Mouse (Mus musculus) cerebellum, adult 2 months (tissue): ENCODE data around the gene Fmnl2. TPM values are rescaled to one million over a fixed set of nuclear protein-coding genes. Genes with fewer than 3 reads are reported as not detected.

Experiments used
- DNase-seq, 2 experiments: peaks; one replicate each; pipeline ENCODE4 v3.0.0; 2021
- H3K27ac ChIP-seq: fragments of 200-500 bp; 2 replicates; pipeline ENCODE4 v1.5.1; 2012; ENCODE audit warnings: low read length, control low read depth, inconsistent platforms; ENCODE audit not compliant: insufficient read depth
- H3K27me3 ChIP-seq: fragments of 200-500 bp; 2 replicates; pipeline ENCODE4 v1.6.1; 2012; ENCODE audit warnings: inconsistent platforms, mild to moderate bottlenecking, low read length, moderate library complexity; ENCODE audit not compliant: control insufficient read depth, insufficient read depth
- H3K4me1 ChIP-seq: fragments of 200-500 bp; 2 replicates; pipeline ENCODE4 v1.6.1; 2011; ENCODE audit warnings: low read length; ENCODE audit not compliant: control insufficient read depth, insufficient read depth
- H3K4me3 ChIP-seq: fragments of 200-500 bp; replicated peaks from 2 replicates; pipeline ENCODE3; 2011; ENCODE audit warnings: mild to moderate bottlenecking, low read depth, low read length, control low read depth; ENCODE audit not compliant: insufficient read depth
- CTCF ChIP-seq: fragments of 200-500 bp; IDR thresholded peaks from 2 replicates; pipeline ENCODE4 v1.5.1; 2011; ENCODE audit warnings: low read depth, mild to moderate bottlenecking, control low read depth, low read length, moderate library complexity, borderline replicate concordance; ENCODE audit not compliant: insufficient read depth
- POLR2A ChIP-seq: fragments of 200-500 bp; IDR thresholded peaks from 2 replicates; pipeline ENCODE4 v1.6.1; 2011; ENCODE audit warnings: low read length, control low read depth, borderline replicate concordance; ENCODE audit not compliant: insufficient read depth
- WGBS: fragments of 180-500 bp; shearing (Covaris S2); methylation state at CpG from one replicate; pipeline ENCODE4 v1.1.7; 2018; 5-methylcytosine and 5-hydroxymethylcytosine counted together
- polyA plus RNA-seq: library from polyadenylated mRNA; depleted of rRNA; stranded (reverse); fragments of >200 nt; gene quantifications from 2 replicates; pipeline ENCODE4 v1.2.3, GENCODE M21; 2012

The Fmnl2 gene
- polyA plus RNA-seq, 1 experiment: 25.3 TPM

GRCm38 (mm10) chr2:52974776-52975175 is 117.1 kb downstream of the Fmnl2 start:
- no peak for DNase-seq
- no peaks in the 10 kb centered on the region for H3K27me3 ChIP-seq
- H3K4me1 ChIP-seq: peaks cover 5% of the 10 kb centered on the region; the same call in 1 of the 2 replicates
- no peak overlapping the region for H3K4me3 ChIP-seq
- 64% methylated on average over 1 of the region's 1 CpGs for WGBS
- no peak overlapping the region for H3K27ac ChIP-seq
- TF ChIP-seq CTCF: no peak
- TF ChIP-seq POLR2A: no peak

GRCm38 (mm10) chr2:52977921-52978675 is 120.4 kb downstream of the Fmnl2 start:
- no peak overlapping the region for H3K27ac ChIP-seq
- no peak for TF ChIP-seq POLR2A
- TF ChIP-seq CTCF: no peak
- no peaks in the 10 kb centered on the region for H3K27me3 ChIP-seq
- H3K4me3 ChIP-seq: no peak overlapping the region
- 91% methylated on average over 6 of the region's 6 CpGs for WGBS
- DNase-seq: no peak
- no peaks in the 10 kb centered on the region for H3K4me1 ChIP-seq

GRCm38 (mm10) chr2:52978796-52979195 is 121.1 kb downstream of the Fmnl2 start:
- Histone ChIP-seq H3K27me3 (no peaks in the 10 kb centered on the region), H3K4me3 (no peak overlapping the region), H3K27ac (no peak overlapping the region), H3K4me1 (no peaks in the 10 kb centered on the region)
- TF ChIP-seq POLR2A: no peak
- no peak for TF ChIP-seq CTCF
- 84% methylated on average over 2 of the region's 2 CpGs for WGBS
- no peak for DNase-seq

- TF ChIP-seq POLR2A: no peak
- TF ChIP-seq CTCF: no peak
- Histone ChIP-seq H3K27ac (no peak overlapping the region), H3K27me3 (no peaks in the 10 kb centered on the region), H3K4me3 (no peak overlapping the region), H3K4me1 (no peaks in the 10 kb centered on the region)
- peak in 1 of 2 experiments; percentile 29 for DNase-seq
- WGBS: 55% methylated on average over 4 of the region's 4 CpGs
Observed at GRCm38 (mm10) chr2:52979280-52979763, 121.7 kb downstream of the Fmnl2 start.

- Histone ChIP-seq H3K4me3 (no peak overlapping the region), H3K27me3 (no peaks in the 10 kb centered on the region), H3K27ac (no peak overlapping the region), H3K4me1 (peaks cover 8% of the 10 kb centered on the region; the same call in 1 of the 2 replicates)
- WGBS: 95% methylated on average over 7 of the region's 7 CpGs
- TF ChIP-seq POLR2A (no peak), CTCF (no peak)
- no peak for DNase-seq
Observed at GRCm38 (mm10) chr2:52981126-52981525, 123.5 kb downstream of the Fmnl2 start.

GRCm38 (mm10) chr2:52981595-52981994 is 123.9 kb downstream of the Fmnl2 start:
- TF ChIP-seq POLR2A (no peak), CTCF (no peak)
- no peak for DNase-seq
- WGBS: 93% methylated on average over 8 of the region's 8 CpGs
- Histone ChIP-seq H3K27me3 (no peaks in the 10 kb centered on the region), H3K4me1 (peaks cover 8% of the 10 kb centered on the region; the same call in 1 of the 2 replicates), H3K27ac (no peak overlapping the region), H3K4me3 (no peak overlapping the region)

- no peak for DNase-seq
- peaks cover 12% of the 10 kb centered on the region; the same call in 1 of the 2 replicates for H3K4me1 ChIP-seq
- H3K27ac ChIP-seq: no peak overlapping the region
- 94% methylated on average over 3 of the region's 3 CpGs for WGBS
- no peak overlapping the region for H3K4me3 ChIP-seq
- TF ChIP-seq CTCF (no peak), POLR2A (no peak)
- no peaks in the 10 kb centered on the region for H3K27me3 ChIP-seq
Observed at GRCm38 (mm10) chr2:52982502-52982901, 124.8 kb downstream of the Fmnl2 start.

DNA sequence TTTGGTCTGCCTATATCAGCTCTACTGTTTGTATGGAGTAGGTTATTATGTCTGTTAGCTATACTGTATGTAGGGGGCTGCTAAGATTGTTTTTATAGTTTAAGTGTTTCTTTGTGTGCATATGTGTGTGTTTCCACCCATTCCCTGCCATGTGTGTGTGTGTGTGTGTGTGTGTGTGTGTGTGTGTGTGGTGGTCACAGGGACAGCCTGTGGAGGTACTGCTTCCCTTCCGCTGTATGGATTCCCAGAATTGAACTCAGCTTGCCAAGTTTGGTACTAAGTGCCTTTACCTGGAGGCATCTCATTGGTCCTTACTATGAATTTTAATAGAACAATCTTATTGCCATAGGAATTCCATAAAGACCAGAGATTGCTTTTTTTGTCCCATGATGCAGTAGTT is 126.9 kb downstream of the Fmnl2 start:
- H3K27me3 ChIP-seq: no peaks in the 10 kb centered on the region
- H3K27ac ChIP-seq: no peak overlapping the region
- TF ChIP-seq POLR2A: no peak
- no peak overlapping the region for H3K4me3 ChIP-seq
- H3K4me1 ChIP-seq: peaks cover 12% of the 10 kb centered on the region; the same call in 1 of the 2 replicates
- DNase-seq: no peak
- 28% methylated on average over 1 of the region's 1 CpGs for WGBS
